Mouse (Mus musculus): ENCODE results near the gene Serpina16. TPM values are rescaled to one million over a fixed set of nuclear protein-coding genes. Genes with fewer than 3 reads are reported as not detected.

Gene Serpina16
- polyA plus RNA-seq, 1 experiment = not detected

DNA sequence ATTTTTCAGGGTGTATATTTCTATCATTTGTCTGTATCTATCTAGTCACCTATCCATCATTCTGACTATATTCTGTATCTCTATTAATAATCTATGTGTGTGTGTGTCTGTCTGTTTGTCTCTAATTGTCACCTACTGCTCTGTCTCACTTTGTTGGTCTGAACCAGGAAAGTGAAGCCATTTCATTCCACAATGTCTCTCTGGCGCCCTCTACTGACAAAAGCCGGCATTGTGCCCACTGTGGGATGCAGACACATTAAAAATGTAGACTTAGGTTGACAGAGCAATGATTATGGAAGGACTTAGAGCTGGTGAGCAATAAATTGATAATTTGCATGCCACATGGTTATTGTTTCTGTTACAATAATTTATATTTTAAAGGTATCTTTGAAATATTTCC is 32.6 kb downstream of the Serpina16 start:
- no peak for TF ChIP-seq POLR2A (IDR thresholded peaks at IDR 0.05; ENCODE audit: low read depth, low read length)
- peak; percentile 59 for TF ChIP-seq CTCF (IDR thresholded peaks at IDR 0.05; ENCODE audit: borderline replicate concordance, insufficient read depth, low read length)
- no peak overlapping the region for H3K27ac ChIP-seq (ENCODE audit: insufficient read depth, low read length)
- no peak overlapping the region for H3K4me3 ChIP-seq (ENCODE audit: insufficient read depth, low read length)
- H3K4me1 ChIP-seq (ENCODE audit: control insufficient read depth, insufficient read depth, low read length) = no peaks in the 10 kb centered on the region; the same call in 1 of the 2 replicates

DNA sequence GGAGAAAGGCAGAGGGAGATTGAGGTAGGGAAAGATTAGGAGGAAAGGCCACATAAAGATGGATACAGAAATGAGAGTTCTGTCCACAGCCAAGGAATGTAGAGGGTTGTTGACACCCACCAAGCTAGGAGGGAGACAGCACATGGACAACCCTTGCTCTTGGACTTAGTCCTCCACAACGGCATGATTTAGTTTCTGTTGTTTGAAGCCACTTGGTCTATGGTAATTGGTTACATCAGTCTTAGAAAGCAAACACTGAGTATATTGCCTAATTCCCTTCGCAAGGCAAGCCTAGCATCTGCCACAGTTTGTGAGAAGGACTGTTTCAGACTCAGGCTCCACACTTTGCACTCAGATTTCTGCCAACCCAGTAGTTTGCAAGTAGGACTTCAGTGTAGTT is 40.1 kb downstream of the Serpina16 start:
- no peak overlapping the region for H3K27ac ChIP-seq (ENCODE audit: insufficient read depth, low read length)
- H3K4me1 ChIP-seq (ENCODE audit: control insufficient read depth, insufficient read depth, low read length) = no peaks in the 10 kb centered on the region
- no peak for TF ChIP-seq POLR2A (IDR thresholded peaks at IDR 0.05; ENCODE audit: low read depth, low read length)
- no peak for TF ChIP-seq CTCF (IDR thresholded peaks at IDR 0.05; ENCODE audit: borderline replicate concordance, insufficient read depth, low read length)
- no peak overlapping the region for H3K4me3 ChIP-seq (ENCODE audit: insufficient read depth, low read length)

DNA sequence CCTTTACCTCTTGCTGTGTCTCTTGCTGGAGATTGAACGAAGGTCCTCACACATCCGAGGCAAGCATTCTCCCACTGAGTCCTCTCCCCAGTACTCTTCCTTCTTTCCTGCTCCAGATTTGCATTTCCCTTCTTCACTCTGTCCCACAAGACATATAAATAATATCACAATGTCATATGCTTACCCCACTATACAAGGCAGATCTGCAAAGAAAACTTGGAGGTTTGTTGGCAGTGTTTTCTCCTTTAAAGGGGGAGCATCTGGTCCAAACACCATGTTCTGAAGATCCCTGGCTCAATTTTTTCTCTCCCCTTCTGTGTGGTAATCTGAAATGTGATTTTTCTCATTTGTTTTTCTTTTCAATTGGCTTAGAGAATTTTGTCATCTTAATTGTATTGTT is 41.5 kb downstream of the Serpina16 start:
- H3K4me1 ChIP-seq (ENCODE audit: control insufficient read depth, insufficient read depth, low read length) = no peaks in the 10 kb centered on the region
- TF ChIP-seq CTCF (IDR thresholded peaks at IDR 0.05; ENCODE audit: borderline replicate concordance, insufficient read depth, low read length) (no peak), POLR2A (IDR thresholded peaks at IDR 0.05; ENCODE audit: low read depth, low read length) (no peak)
- H3K27ac ChIP-seq (ENCODE audit: insufficient read depth, low read length) = no peak overlapping the region
- H3K4me3 ChIP-seq (ENCODE audit: insufficient read depth, low read length) = no peak overlapping the region

DNA sequence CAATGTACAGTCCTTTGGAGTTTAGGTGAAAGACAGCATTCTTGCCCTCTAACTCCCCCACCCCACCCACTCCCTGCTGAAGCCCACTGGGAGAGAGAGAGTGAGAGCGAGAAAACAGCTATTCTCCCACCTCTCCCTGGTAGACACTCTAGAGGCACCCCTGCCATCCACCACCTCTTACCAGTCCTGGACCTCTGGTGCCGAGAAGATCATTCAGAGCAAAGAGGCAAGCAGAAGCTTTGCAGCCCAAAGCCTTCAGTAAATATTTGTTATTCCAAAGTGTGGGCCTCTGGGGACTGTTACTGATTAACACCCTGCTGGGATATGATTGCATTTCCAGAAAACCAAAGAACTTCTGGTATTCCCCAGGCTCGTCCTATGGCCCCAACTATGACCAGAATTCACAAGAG is 44.7 kb downstream of the Serpina16 start, which contains the start of gene Serpina10:
TSS of gene Serpina10 (minus strand) at position 242 of the 410 bp plus-strand sequence.
- no peak within 1 kb of the TSS for H3K4me3 ChIP-seq (ENCODE audit: insufficient read depth, low read length)
- H3K4me1 ChIP-seq (ENCODE audit: control insufficient read depth, insufficient read depth, low read length) = no peaks in the 10 kb centered on the region
- no peak within 1 kb of the TSS for H3K27ac ChIP-seq (ENCODE audit: insufficient read depth, low read length)
- TF ChIP-seq CTCF (IDR thresholded peaks at IDR 0.05; ENCODE audit: borderline replicate concordance, insufficient read depth, low read length) (no peak), POLR2A (IDR thresholded peaks at IDR 0.05; ENCODE audit: low read depth, low read length) (no peak)

Other genes with a start within 250 kb of the Serpina16 start
- 186 and 203 TPM in 2 replicates for gene Ifi27, start 241.9 kb downstream of the Serpina16 start, polyA plus RNA-seq (2011; ENCODE audit: insufficient read length, low read depth, missing spikeins)
- gene Ifi27l2a, start 232.5 kb downstream of the Serpina16 start, polyA plus RNA-seq (2011; ENCODE audit: insufficient read length, low read depth, missing spikeins) = 3.4 and 5.5 TPM in 2 replicates
- gene Ifi27l2b, start 218.9 kb downstream of the Serpina16 start, polyA plus RNA-seq (2011; ENCODE audit: insufficient read length, low read depth, missing spikeins) = 0.97 and 2.7 TPM in 2 replicates
- 0.92 and 4.2 TPM in 2 replicates for gene Ppp4r4, start 143.9 kb downstream of the Serpina16 start, polyA plus RNA-seq (2011; ENCODE audit: insufficient read length, low read depth, missing spikeins)
- gene Serpina10, start 44.7 kb downstream of the Serpina16 start, polyA plus RNA-seq (2011; ENCODE audit: insufficient read length, low read depth, missing spikeins) = not detected in 2 replicates
- 0.54 TPM in 1 of 2 replicates, not detected in the other for gene Serpina6, start 18.9 kb downstream of the Serpina16 start, polyA plus RNA-seq (2011; ENCODE audit: insufficient read length, low read depth, missing spikeins)
- gene Serpina1f, start 19.4 kb upstream of the Serpina16 start, polyA plus RNA-seq (2011; ENCODE audit: insufficient read length, low read depth, missing spikeins) = not detected in 2 replicates
- not detected in 2 replicates for gene Serpina1d, start 97.5 kb upstream of the Serpina16 start, polyA plus RNA-seq (2011; ENCODE audit: insufficient read length, low read depth, missing spikeins)
- gene Serpina1b, start 154.2 kb upstream of the Serpina16 start, polyA plus RNA-seq (2011; ENCODE audit: insufficient read length, low read depth, missing spikeins) = not detected in 2 replicates
- gene Serpina1a, start 187.4 kb upstream of the Serpina16 start, polyA plus RNA-seq (2011; ENCODE audit: insufficient read length, low read depth, missing spikeins) = not detected in 2 replicates
- not detected in 2 replicates for gene Serpina1c, start 228.7 kb upstream of the Serpina16 start, polyA plus RNA-seq (2011; ENCODE audit: insufficient read length, low read depth, missing spikeins)